Mouse (Mus musculus): ENCODE data around the gene Pitx1. TPM values are rescaled to one million over a fixed set of nuclear protein-coding genes. Genes with fewer than 3 reads are reported as not detected.

The Pitx1 gene
- 1.1 and 1.2 TPM in 2 replicates for polyA plus RNA-seq (2015; fragmentation: Nextera tagmentation; extraction: Ambion mirVana)

GRCm38 (mm10) chr13:55836142-55836625, at the start of gene Pitx1:
TSS of gene Pitx1 (minus strand) at chr13:55836192.
- Histone ChIP-seq H3K9ac (no peak within 1 kb of the TSS), H3K4me2 (no peak within 1 kb of the TSS), H3K27me3 (peaks cover 99% of the 10 kb centered on the region)

GRCm38 (mm10) chr13:55881431-55882202, 45.6 kb upstream of the Pitx1 start:
- WGBS, result 39% methylated on average over 16 of the region's 16 CpGs

More at GRCm38 (mm10) chr13:55836142-55836625, at the start of gene Pitx1:
- H3K27ac ChIP-seq, result no peak within 1 kb of the TSS
- H3K9me3 ChIP-seq, result no peaks in the 10 kb centered on the region
- H3K4me1 ChIP-seq, result peaks cover 12% of the 10 kb centered on the region; the same call in 1 of the 2 replicates
- no peak for ATAC-seq (ENCODE audit: borderline replicate concordance, extremely low read depth, low FRiP score, low TSS enrichment)
- H3K36me3 ChIP-seq, result no peaks in the 10 kb centered on the region
- H3K4me3 ChIP-seq, result 0 out of 2 replicates have a peak within 1 kb of the TSS, but pooled peaks have one; percentile 1
- 1% methylated on average over 32 of the region's 36 CpGs for WGBS

GRCm38 (mm10) chr13:55878353-55878752, 42.4 kb upstream of the Pitx1 start:
- ATAC-seq (ENCODE audit: borderline replicate concordance, extremely low read depth, low FRiP score, low TSS enrichment), result no peak
- H3K9me3 ChIP-seq, result no peaks in the 10 kb centered on the region
- no peak overlapping the region for H3K4me3 ChIP-seq
- H3K36me3 ChIP-seq, result no peaks in the 10 kb centered on the region
- whole genome bisulfite sequencing, result 82% methylated on average over 4 of the region's 4 CpGs
- no peaks in the 10 kb centered on the region for H3K27me3 ChIP-seq
- peaks cover 13% of the 10 kb centered on the region for H3K4me1 ChIP-seq
- no peak overlapping the region for H3K9ac ChIP-seq
- H3K4me2 ChIP-seq, result no peak overlapping the region
- no peak overlapping the region for H3K27ac ChIP-seq

More at GRCm38 (mm10) chr13:55881431-55882202, 45.6 kb upstream of the Pitx1 start:
- Histone ChIP-seq H3K36me3 (no peaks in the 10 kb centered on the region), H3K27me3 (no peaks in the 10 kb centered on the region), H3K4me3 (no peak overlapping the region), H3K4me2 (no peak overlapping the region), H3K4me1 (peaks cover 13% of the 10 kb centered on the region), H3K9me3 (no peaks in the 10 kb centered on the region), H3K27ac (peak overlapping the region; percentile 63), H3K9ac (no peak overlapping the region)
- ATAC-seq (ENCODE audit: borderline replicate concordance, extremely low read depth, low FRiP score, low TSS enrichment), result peak; percentile 73; the same call in 1 of the 2 replicates

- Histone ChIP-seq H3K27me3 (no peaks in the 10 kb centered on the region), H3K4me2 (no peak overlapping the region), H3K27ac (no peak overlapping the region), H3K4me3 (no peak overlapping the region), H3K9ac (no peak overlapping the region), H3K36me3 (no peaks in the 10 kb centered on the region), H3K9me3 (no peaks in the 10 kb centered on the region), H3K4me1 (peaks cover 11% of the 10 kb centered on the region)
- 67% methylated on average over 7 of the region's 7 CpGs for WGBS
- ATAC-seq (ENCODE audit: borderline replicate concordance, extremely low read depth, low FRiP score, low TSS enrichment), result no peak
Measured at GRCm38 (mm10) chr13:55871410-55871809, 35.4 kb upstream of the Pitx1 start.

- Histone ChIP-seq H3K4me3 (no peak overlapping the region), H3K4me1 (peaks cover 11% of the 10 kb centered on the region), H3K9me3 (no peaks in the 10 kb centered on the region), H3K36me3 (no peaks in the 10 kb centered on the region), H3K27ac (no peak overlapping the region), H3K27me3 (no peaks in the 10 kb centered on the region), H3K4me2 (no peak overlapping the region), H3K9ac (no peak overlapping the region)
- ATAC-seq (ENCODE audit: borderline replicate concordance, extremely low read depth, low FRiP score, low TSS enrichment), result no peak
- WGBS, result 96% methylated on average over 1 of the region's 1 CpGs
Measured at GRCm38 (mm10) chr13:55870001-55870400, 34.0 kb upstream of the Pitx1 start.

- Histone ChIP-seq H3K4me1 (peaks cover 11% of the 10 kb centered on the region), H3K4me2 (no peak overlapping the region), H3K27me3 (no peaks in the 10 kb centered on the region), H3K9ac (no peak overlapping the region), H3K36me3 (no peaks in the 10 kb centered on the region), H3K4me3 (no peak overlapping the region), H3K9me3 (no peaks in the 10 kb centered on the region), H3K27ac (no peak overlapping the region)
- WGBS, result 21% methylated on average over 13 of the region's 13 CpGs
- ATAC-seq (ENCODE audit: borderline replicate concordance, extremely low read depth, low FRiP score, low TSS enrichment), result no peak
Measured at GRCm38 (mm10) chr13:55867540-55868103, 31.6 kb upstream of the Pitx1 start.

GRCm38 (mm10) chr13:55860483-55860882, 24.5 kb upstream of the Pitx1 start:
- no peak overlapping the region for H3K27ac ChIP-seq
- WGBS, result 70% methylated on average over 10 of the region's 10 CpGs
- H3K4me3 ChIP-seq, result no peak overlapping the region
- peaks cover 25% of the 10 kb centered on the region for H3K27me3 ChIP-seq
- H3K36me3 ChIP-seq, result no peaks in the 10 kb centered on the region
- H3K4me2 ChIP-seq, result no peak overlapping the region
- no peak for ATAC-seq (ENCODE audit: borderline replicate concordance, extremely low read depth, low FRiP score, low TSS enrichment)
- no peaks in the 10 kb centered on the region for H3K9me3 ChIP-seq
- H3K9ac ChIP-seq, result no peak overlapping the region
- 0 out of 2 replicates have a peak, but pooled peaks cover 6% of the 10 kb centered on the region for H3K4me1 ChIP-seq

- no peak overlapping the region for H3K9ac ChIP-seq
- ATAC-seq (ENCODE audit: borderline replicate concordance, extremely low read depth, low FRiP score, low TSS enrichment), result no peak
Measured at GRCm38 (mm10) chr13:55858463-55858862, 22.5 kb upstream of the Pitx1 start.

GRCm38 (mm10) chr13:55855793-55856192, 19.8 kb upstream of the Pitx1 start:
- ATAC-seq (ENCODE audit: borderline replicate concordance, extremely low read depth, low FRiP score, low TSS enrichment), result peak; percentile 84
- H3K9me3 ChIP-seq, result no peaks in the 10 kb centered on the region
- 42% methylated on average over 7 of the region's 7 CpGs for WGBS
- peaks cover 32% of the 10 kb centered on the region for H3K27me3 ChIP-seq
- H3K4me2 ChIP-seq, result no peak overlapping the region
- 0 out of 2 replicates have a peak, but pooled peaks cover 9% of the 10 kb centered on the region for H3K4me1 ChIP-seq
- no peaks in the 10 kb centered on the region for H3K36me3 ChIP-seq
- no peak overlapping the region for H3K4me3 ChIP-seq
- H3K27ac ChIP-seq, result no peak overlapping the region
- H3K9ac ChIP-seq, result no peak overlapping the region

More at GRCm38 (mm10) chr13:55858463-55858862, 22.5 kb upstream of the Pitx1 start:
- no peaks in the 10 kb centered on the region for H3K9me3 ChIP-seq
- H3K27ac ChIP-seq, result no peak overlapping the region
- H3K4me3 ChIP-seq, result no peak overlapping the region
- H3K27me3 ChIP-seq, result peaks cover 32% of the 10 kb centered on the region
- 0 out of 2 replicates have a peak, but pooled peaks cover 9% of the 10 kb centered on the region for H3K4me1 ChIP-seq
- 88% methylated on average over 5 of the region's 5 CpGs for WGBS
- no peak overlapping the region for H3K4me2 ChIP-seq
- no peaks in the 10 kb centered on the region for H3K36me3 ChIP-seq

- H3K9ac ChIP-seq, result no peak overlapping the region
- 68% methylated on average over 3 of the region's 3 CpGs for WGBS
Measured at GRCm38 (mm10) chr13:55852205-55852604, 16.2 kb upstream of the Pitx1 start.

GRCm38 (mm10) chr13:55850726-55851125, 14.7 kb upstream of the Pitx1 start:
- Histone ChIP-seq H3K27me3 (peaks cover 33% of the 10 kb centered on the region), H3K4me1 (peaks cover 25% of the 10 kb centered on the region), H3K9me3 (no peaks in the 10 kb centered on the region), H3K27ac (no peak overlapping the region), H3K9ac (no peak overlapping the region), H3K36me3 (no peaks in the 10 kb centered on the region), H3K4me3 (no peak overlapping the region), H3K4me2 (no peak overlapping the region)
- WGBS, result 71% methylated on average over 5 of the region's 5 CpGs
- no peak for ATAC-seq (ENCODE audit: borderline replicate concordance, extremely low read depth, low FRiP score, low TSS enrichment)

More at GRCm38 (mm10) chr13:55852205-55852604, 16.2 kb upstream of the Pitx1 start:
- Histone ChIP-seq H3K27ac (no peak overlapping the region), H3K4me3 (no peak overlapping the region), H3K9me3 (no peaks in the 10 kb centered on the region), H3K4me1 (peaks cover 29% of the 10 kb centered on the region), H3K4me2 (no peak overlapping the region), H3K27me3 (peaks cover 27% of the 10 kb centered on the region), H3K36me3 (no peaks in the 10 kb centered on the region)
- no peak for ATAC-seq (ENCODE audit: borderline replicate concordance, extremely low read depth, low FRiP score, low TSS enrichment)
